Mouse (Mus musculus) liver, embryonic 16.5 days (tissue): ENCODE results near the gene Cldn15. TPM values are rescaled to one million over a fixed set of nuclear protein-coding genes. Genes with fewer than 3 reads are reported as not detected.
A peak's percentile ranks its signal among the peaks of the same experiment; 100 is the strongest.

Experiments used
- ATAC-seq: fragments of 200-750 bp; cut with Nextera tagmentation; 2 replicates; pipeline ENCODE4 v1.8.0; 2017; ENCODE audit warnings: low read depth, mild to moderate bottlenecking, moderate number of reproducible peaks, moderate library complexity
- H3K27ac ChIP-seq: fragments of 300-500 bp; sonication (generic); 2 replicates; pipeline ENCODE4 v1.5.1; 2014; ENCODE audit warnings: mild to moderate bottlenecking, low read length
- H3K27me3 ChIP-seq: fragments of 300-500 bp; sonication (generic); 2 replicates; pipeline ENCODE4 v1.6.1; 2014; ENCODE audit warnings: low read depth, low read length, mixed read lengths; ENCODE audit not compliant: control insufficient read depth, insufficient read depth
- H3K36me3 ChIP-seq: fragments of 300-500 bp; sonication (generic); 2 replicates; pipeline ENCODE4 v1.6.1; 2014; ENCODE audit warnings: mild to moderate bottlenecking; ENCODE audit not compliant: control insufficient read depth, insufficient read depth
- H3K4me1 ChIP-seq: fragments of 300-500 bp; sonication (generic); 2 replicates; pipeline ENCODE4 v1.6.1; 2014; ENCODE audit warnings: low read depth, low read length, mixed read lengths; ENCODE audit not compliant: control insufficient read depth
- H3K4me2 ChIP-seq: fragments of 300-500 bp; sonication (generic); 2 replicates; pipeline ENCODE4 v1.6.1; 2014; ENCODE audit warnings: low read depth, low read length, mixed read lengths
- H3K4me3 ChIP-seq: fragments of 300-500 bp; sonication (generic); 2 replicates; pipeline ENCODE4 v1.5.1; 2014; ENCODE audit warnings: low read depth, mild to moderate bottlenecking, low read length
- H3K9ac ChIP-seq: fragments of 300-500 bp; sonication (generic); 2 replicates; pipeline ENCODE4 v1.6.1; 2014; ENCODE audit warnings: low read depth, low read length
- H3K9me3 ChIP-seq: fragments of 300-500 bp; sonication (generic); replicated peaks from 2 replicates; pipeline ENCODE4 v1.6.1; 2016; ENCODE audit warnings: low read length; ENCODE audit not compliant: control insufficient read depth
- WGBS: fragments of 180-500 bp; shearing (Covaris S2); extraction: QIAGEN DNeasy Blood & Tissue Kit; methylation state at CpG from one replicate; pipeline ENCODE4 v1.1.7; 2014; ENCODE audit not compliant: insufficient replicate concordance; 5-methylcytosine and 5-hydroxymethylcytosine counted together
- polyA plus RNA-seq: library from polyadenylated mRNA; unstranded; fragments of >200 nt; fragmentation: Nextera tagmentation; extraction: Ambion mirVana; gene quantifications from 2 replicates; pipeline ENCODE4 v1.2.1, GENCODE M21; 2015

Cldn15 gene
- polyA plus RNA-seq = 7.5 and 7.9 TPM in 2 replicates

GRCm38 (mm10) chr5:136966331-136966730, at the start of gene Cldn15:
Gene Cldn15, plus strand, starts transcription at chr5:136966616.
- H3K9ac ChIP-seq = peak within 1 kb of the TSS; percentile 42
- H3K36me3 ChIP-seq = peaks cover 6% of the 10 kb centered on the region
- no peaks in the 10 kb centered on the region for H3K27me3 ChIP-seq
- H3K4me2 ChIP-seq = peak within 1 kb of the TSS; percentile 41
- H3K9me3 ChIP-seq = no peaks in the 10 kb centered on the region
- ATAC-seq = no peak
- peak within 1 kb of the TSS; percentile 83 for H3K27ac ChIP-seq
- H3K4me1 ChIP-seq = peaks cover 48% of the 10 kb centered on the region
- 0 out of 2 replicates have a peak within 1 kb of the TSS, but pooled peaks have one; percentile 7 for H3K4me3 ChIP-seq
- WGBS = 75% methylated on average over 6 of the region's 6 CpGs

DNA sequence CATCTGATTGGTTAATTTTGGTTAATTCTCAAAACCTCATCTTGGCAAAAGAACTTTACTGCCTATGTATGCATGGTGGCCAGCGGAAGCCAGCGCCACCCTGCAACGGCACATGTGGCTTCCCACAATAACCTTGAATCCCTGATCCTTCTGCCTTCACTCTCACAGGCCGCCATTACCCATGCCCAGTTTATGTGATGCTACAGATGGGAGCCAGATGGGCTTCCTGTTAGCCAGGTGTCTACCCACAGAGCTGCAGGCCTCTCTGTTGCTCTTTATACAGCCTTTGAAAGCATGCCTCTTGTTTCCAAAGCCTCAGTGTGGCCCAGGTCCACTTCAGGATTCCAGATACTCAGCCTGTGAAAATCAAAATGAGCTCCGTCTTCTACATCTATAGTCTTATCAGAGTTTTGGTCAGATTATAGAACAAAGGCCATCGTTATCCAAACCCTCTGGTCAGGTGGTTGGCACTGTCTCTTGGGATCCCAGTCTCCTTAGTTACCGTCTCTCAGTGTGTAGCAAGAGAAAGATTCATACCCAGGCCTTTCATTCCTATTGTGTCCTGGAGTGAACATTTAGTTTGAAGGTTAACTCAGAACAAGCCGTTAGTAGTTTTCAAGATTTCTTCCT, 48.7 kb upstream of the Cldn15 start:
- no peak overlapping the region for H3K4me3 ChIP-seq
- peaks cover 12% of the 10 kb centered on the region for H3K4me1 ChIP-seq
- H3K36me3 ChIP-seq = no peaks in the 10 kb centered on the region
- no peak overlapping the region for H3K27ac ChIP-seq
- WGBS = 86% methylated on average over 8 of the region's 8 CpGs
- no peaks in the 10 kb centered on the region for H3K27me3 ChIP-seq
- H3K9me3 ChIP-seq = no peaks in the 10 kb centered on the region
- no peak for ATAC-seq
- H3K4me2 ChIP-seq = no peak overlapping the region
- H3K9ac ChIP-seq = no peak overlapping the region

DNA sequence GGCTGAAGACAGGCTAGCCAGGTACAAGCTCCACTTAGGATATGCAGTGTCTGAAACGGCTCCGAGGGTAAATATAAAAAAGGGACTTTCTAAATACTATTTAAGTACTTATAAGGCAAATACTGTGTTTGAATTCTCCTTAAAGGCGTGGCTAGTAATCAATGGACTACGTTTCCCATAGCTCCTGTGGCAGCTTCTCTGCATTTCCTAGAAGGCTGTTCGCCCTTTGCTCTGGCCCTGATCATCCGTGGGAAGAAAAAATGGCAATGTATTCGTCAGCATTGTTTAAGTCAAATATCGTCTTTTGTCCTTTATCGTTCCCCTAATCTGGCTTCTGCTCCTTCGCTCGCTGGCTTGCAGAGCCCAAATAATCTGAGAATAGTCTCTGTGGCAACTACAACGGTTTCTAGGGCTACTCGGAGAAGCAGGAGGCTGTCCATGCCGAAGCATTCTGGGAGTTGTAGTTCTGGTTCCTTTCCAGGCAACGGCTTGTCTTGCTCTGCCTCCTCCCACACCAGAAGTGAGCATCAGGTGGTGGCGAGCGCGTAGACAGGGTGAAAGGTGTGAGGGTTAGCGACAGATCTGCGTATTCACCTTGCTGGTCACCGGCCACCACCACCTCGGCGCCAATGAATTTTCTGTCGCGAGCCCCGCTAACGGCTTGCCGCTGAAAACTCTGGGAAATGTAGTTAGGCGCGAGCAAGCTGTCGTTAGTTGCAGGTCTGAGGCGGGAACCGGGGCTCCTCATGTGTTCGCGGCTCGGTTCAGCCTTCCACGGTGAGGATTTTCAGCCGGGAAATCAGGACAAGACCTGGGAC, 47.6 kb upstream of the Cldn15 start:
- Histone ChIP-seq H3K27ac (no peak overlapping the region), H3K36me3 (no peaks in the 10 kb centered on the region), H3K27me3 (no peaks in the 10 kb centered on the region), H3K4me2 (peak overlapping the region; percentile 92), H3K4me1 (peaks cover 12% of the 10 kb centered on the region), H3K9me3 (no peaks in the 10 kb centered on the region), H3K9ac (peak overlapping the region; percentile 62), H3K4me3 (peak overlapping the region; percentile 62)
- WGBS = 2% methylated on average over 38 of the region's 38 CpGs
- peak; percentile 89 for ATAC-seq

- ATAC-seq = no peak
- Histone ChIP-seq H3K36me3 (no peaks in the 10 kb centered on the region), H3K4me3 (peak overlapping the region; percentile 62), H3K27me3 (no peaks in the 10 kb centered on the region), H3K4me2 (peak overlapping the region; percentile 92), H3K4me1 (peaks cover 12% of the 10 kb centered on the region), H3K9ac (peak overlapping the region; percentile 62), H3K27ac (no peak overlapping the region), H3K9me3 (no peaks in the 10 kb centered on the region)
- 14% methylated on average over 18 of the region's 18 CpGs for WGBS
Measured at GRCm38 (mm10) chr5:136919546-136920301, 46.7 kb upstream of the Cldn15 start.

GRCm38 (mm10) chr5:136922830-136923229, 43.6 kb upstream of the Cldn15 start:
- Histone ChIP-seq H3K27ac (no peak overlapping the region), H3K4me2 (no peak overlapping the region), H3K9me3 (no peaks in the 10 kb centered on the region), H3K4me1 (peaks cover 12% of the 10 kb centered on the region), H3K27me3 (no peaks in the 10 kb centered on the region), H3K4me3 (no peak overlapping the region), H3K36me3 (no peaks in the 10 kb centered on the region), H3K9ac (no peak overlapping the region)
- no peak for ATAC-seq
- 74% methylated on average over 9 of the region's 9 CpGs for WGBS

GRCm38 (mm10) chr5:136923751-136924478, 42.5 kb upstream of the Cldn15 start:
- Histone ChIP-seq H3K27ac (no peak overlapping the region), H3K4me1 (peaks cover 12% of the 10 kb centered on the region), H3K9ac (no peak overlapping the region), H3K4me2 (no peak overlapping the region), H3K27me3 (no peaks in the 10 kb centered on the region), H3K4me3 (no peak overlapping the region), H3K9me3 (no peaks in the 10 kb centered on the region), H3K36me3 (no peaks in the 10 kb centered on the region)
- 63% methylated on average over 7 of the region's 7 CpGs for WGBS
- ATAC-seq = peak; percentile 18; the same call in 1 of the 2 replicates

GRCm38 (mm10) chr5:136929073-136929472, 37.3 kb upstream of the Cldn15 start:
- Histone ChIP-seq H3K9ac (no peak overlapping the region), H3K4me2 (no peak overlapping the region), H3K9me3 (no peaks in the 10 kb centered on the region), H3K27ac (no peak overlapping the region), H3K27me3 (no peaks in the 10 kb centered on the region), H3K36me3 (no peaks in the 10 kb centered on the region), H3K4me3 (no peak overlapping the region), H3K4me1 (no peaks in the 10 kb centered on the region)
- 19% methylated on average over 4 of the region's 4 CpGs for WGBS
- ATAC-seq = peak; percentile 51; the same call in 1 of the 2 replicates

GRCm38 (mm10) chr5:136931896-136932295, 34.5 kb upstream of the Cldn15 start:
- ATAC-seq = no peak
- Histone ChIP-seq H3K27ac (no peak overlapping the region), H3K27me3 (no peaks in the 10 kb centered on the region), H3K9ac (no peak overlapping the region), H3K36me3 (no peaks in the 10 kb centered on the region), H3K4me1 (no peaks in the 10 kb centered on the region), H3K4me3 (no peak overlapping the region), H3K4me2 (no peak overlapping the region), H3K9me3 (no peaks in the 10 kb centered on the region)
- 78% methylated on average over 14 of the region's 14 CpGs for WGBS
